ENCODE assay signal across 31 mouse cellular contexts in the genomic region with DNA sequence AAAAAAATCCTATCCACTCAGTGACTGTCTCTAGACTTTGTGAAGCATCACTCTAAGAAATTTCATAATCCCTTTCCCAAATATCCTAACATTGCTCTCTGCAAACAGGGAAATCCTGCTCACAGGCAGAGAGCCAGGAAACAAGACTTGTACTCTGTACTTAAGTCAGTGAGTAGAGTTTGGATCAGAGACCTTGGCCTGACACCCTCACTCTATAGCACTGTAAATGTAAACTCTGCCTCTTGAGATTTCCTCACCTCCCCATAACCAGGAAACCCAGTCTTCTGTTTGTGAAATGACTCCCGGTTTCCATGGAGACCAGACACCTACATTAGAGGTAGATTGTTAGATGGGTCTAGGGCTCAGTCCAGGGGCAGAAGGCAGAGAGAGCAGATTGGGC. TPM values are rescaled to one million over a fixed set of nuclear protein-coding genes. Genes with fewer than 3 reads are reported as not detected.
DNase-seq lines count a peak whose midpoint lies in the region; ATAC-seq and TF ChIP-seq lines count a peak whose summit lies in the region.
"Had no signal": no experiment of that assay in that cellular context is flagged by ENCODE, and none has a peak within 500 bp of the region (broad histone marks: within the 10 kb centered on the region; RNA-seq: fewer than 3 reads in every experiment).

No protein-coding gene starts in this region.

- H3K27me3 ChIP-seq in intestine, embryonic 14.5 days (replicated peaks; ENCODE audit: control insufficient read depth, insufficient read depth, low read length) = no peaks in the 10 kb centered on the region
- H3K27me3 ChIP-seq in lung, embryonic 16.5 days (ENCODE audit: control insufficient read depth, insufficient read depth, low read depth, low read length) = no peaks in the 10 kb centered on the region
- H3K27me3 ChIP-seq in small intestine, adult 2 months (ENCODE audit: control insufficient read depth, insufficient read depth, low read length) = no peaks in the 10 kb centered on the region
- no peaks in the 10 kb centered on the region for H3K27me3 ChIP-seq in midbrain, embryonic 14.5 days (ENCODE audit: control insufficient read depth, insufficient read depth, low read length)
- H3K27me3 ChIP-seq: embryonic facial prominence, embryonic 12.5 days; heart, embryonic 15.5 days; hindbrain, embryonic 12.5 days; midbrain, embryonic 12.5 days; neural tube, embryonic 15.5 days had no signal

- H3K4me1 ChIP-seq in intestine, embryonic 14.5 days (replicated peaks; ENCODE audit: control insufficient read depth, insufficient read depth, low read length) = no peaks in the 10 kb centered on the region
- H3K4me1 ChIP-seq in lung, embryonic 16.5 days (replicated peaks; ENCODE audit: control insufficient read depth, insufficient read depth, low read length) = peaks cover 2% of the 10 kb centered on the region; the same call in 1 of the 2 replicates
- H3K4me1 ChIP-seq in small intestine, adult 2 months (ENCODE audit: control insufficient read depth, insufficient read depth, insufficient read length, low read length) = peaks cover 50% of the 10 kb centered on the region
- H3K4me1 ChIP-seq in midbrain, embryonic 14.5 days (ENCODE audit: control insufficient read depth, insufficient read depth, low read length) = no peaks in the 10 kb centered on the region
- H3K4me1 ChIP-seq: embryonic facial prominence, embryonic 12.5 days; heart, embryonic 15.5 days; hindbrain, embryonic 12.5 days; megakaryocyte, embryonic 14.5 days; midbrain, embryonic 12.5 days; neural tube, embryonic 15.5 days had no signal

- no peaks in the 10 kb centered on the region for H3K36me3 ChIP-seq in intestine, embryonic 14.5 days (ENCODE audit: control insufficient read depth, insufficient read depth, low read length)
- no peaks in the 10 kb centered on the region for H3K36me3 ChIP-seq in lung, embryonic 16.5 days (ENCODE audit: control insufficient read depth, insufficient read depth, low read length)
- H3K36me3 ChIP-seq in small intestine, adult 2 months (ENCODE audit: control insufficient read depth, insufficient read depth, low read length) = no peaks in the 10 kb centered on the region
- H3K36me3 ChIP-seq in midbrain, embryonic 14.5 days (ENCODE audit: control insufficient read depth, insufficient read depth, low read length) = no peaks in the 10 kb centered on the region
- H3K36me3 ChIP-seq: embryonic facial prominence, embryonic 12.5 days; heart, embryonic 10.5 days; heart, embryonic 15.5 days; hindbrain, embryonic 12.5 days; midbrain, embryonic 12.5 days; neural tube, embryonic 15.5 days had no signal

- no peak overlapping the region for H3K27ac ChIP-seq in intestine, embryonic 14.5 days (ENCODE audit: low read depth)
- H3K27ac ChIP-seq in lung, embryonic 16.5 days (ENCODE audit: low read length) = no peak overlapping the region
- peak overlapping the region; percentile 62 for H3K27ac ChIP-seq in small intestine, adult 2 months (ENCODE audit: insufficient read depth, low read depth, low read length)
- H3K27ac ChIP-seq in midbrain, embryonic 14.5 days (replicated peaks; ENCODE audit: low read depth, low read length) = no peak overlapping the region
- H3K27ac ChIP-seq: embryonic facial prominence, embryonic 12.5 days; heart, embryonic 10.5 days; heart, embryonic 15.5 days; hindbrain, embryonic 12.5 days; hindbrain, postnatal 0 days; liver, embryonic 14.5 days; midbrain, embryonic 12.5 days; neural tube, embryonic 15.5 days had no signal

- H3K9me3 ChIP-seq in intestine, embryonic 14.5 days (ENCODE audit: control insufficient read depth, low read length) = no peaks in the 10 kb centered on the region
- H3K9me3 ChIP-seq in lung, embryonic 16.5 days (ENCODE audit: control insufficient read depth, low read length) = no peaks in the 10 kb centered on the region
- H3K9me3 ChIP-seq in midbrain, embryonic 14.5 days (ENCODE audit: control insufficient read depth, low read length) = no peaks in the 10 kb centered on the region
- H3K9me3 ChIP-seq: embryonic facial prominence, embryonic 12.5 days; heart, embryonic 10.5 days; heart, embryonic 15.5 days; hindbrain, embryonic 12.5 days; megakaryocyte, embryonic 14.5 days; midbrain, embryonic 12.5 days; neural tube, embryonic 15.5 days had no signal

- no peak overlapping the region for H3K4me3 ChIP-seq in intestine, embryonic 14.5 days (ENCODE audit: low read depth, low read length)
- no peak overlapping the region for H3K4me3 ChIP-seq in lung, embryonic 16.5 days (ENCODE audit: low read length)
- no peak overlapping the region for H3K4me3 ChIP-seq in small intestine, adult 2 months (ENCODE audit: low read depth, low read length)
- H3K4me3 ChIP-seq in midbrain, embryonic 14.5 days (replicated peaks; ENCODE audit: low read depth, low read length) = no peak overlapping the region
- H3K4me3 ChIP-seq: embryonic facial prominence, embryonic 12.5 days; heart, embryonic 10.5 days; heart, embryonic 15.5 days; hindbrain, embryonic 12.5 days; megakaryocyte, embryonic 14.5 days; midbrain, embryonic 12.5 days; neural tube, embryonic 15.5 days had no signal

- intact Hi-C loops in heart, postnatal 10 days (cut with DNase I) = no loop called here

- no peak overlapping the region for H3K9ac ChIP-seq in intestine, embryonic 14.5 days (ENCODE audit: low read length)
- no peak overlapping the region for H3K9ac ChIP-seq in lung, embryonic 16.5 days (ENCODE audit: low read length)
- no peak overlapping the region for H3K9ac ChIP-seq in midbrain, embryonic 14.5 days (replicated peaks; ENCODE audit: low read length)
- H3K9ac ChIP-seq: embryonic facial prominence, embryonic 12.5 days; heart, embryonic 15.5 days; hindbrain, embryonic 12.5 days; liver, embryonic 14.5 days; midbrain, embryonic 12.5 days; neural tube, embryonic 15.5 days had no signal

- DNase-seq in ZHBTc4 (ENCODE audit: low read depth, low spot score) = peak; percentile 7
- DNase-seq in intestine, embryonic 14.5 days (ENCODE audit: low spot score) = no peak
- DNase-seq in heart, postnatal 10 days = no peak
- no peak for DNase-seq in midbrain, embryonic 14.5 days
- no peak for DNase-seq in cerebellum, adult 8-10 months
- DNase-seq: adrenal gland, postnatal 10 days; cerebellum, adult 11 months; cerebellum, adult 9-11 months; embryo, embryonic 11 days; gastrocnemius, postnatal 25 days; heart, adult 11 months; heart, postnatal 36 days; kidney, adult 2 months; kidney, postnatal 36 days; left cerebral cortex, postnatal 4 days; retina, postnatal 1 day; thymus, postnatal 14 days had no signal

- H3K4me2 ChIP-seq in intestine, embryonic 14.5 days (ENCODE audit: low read length) = no peak overlapping the region
- no peak overlapping the region for H3K4me2 ChIP-seq in lung, embryonic 16.5 days (ENCODE audit: low read depth, low read length)
- no peak overlapping the region for H3K4me2 ChIP-seq in midbrain, embryonic 14.5 days (ENCODE audit: low read length)
- H3K4me2 ChIP-seq: embryonic facial prominence, embryonic 12.5 days; heart, embryonic 15.5 days; hindbrain, embryonic 12.5 days; midbrain, embryonic 12.5 days; neural tube, embryonic 15.5 days had no signal

- 68% methylated on average over 1 of the region's 1 CpGs for whole genome bisulfite sequencing in intestine, embryonic 14.5 days
- 57% methylated on average over 1 of the region's 1 CpGs for WGBS in lung, embryonic 16.5 days
- WGBS in small intestine, adult 2 months = 30% methylated on average over 1 of the region's 1 CpGs
- WGBS in midbrain, embryonic 14.5 days = 96% methylated on average over 1 of the region's 1 CpGs

- 0 out of 2 replicates have a peak, but pooled peaks have one; percentile 42 for ATAC-seq in intestine, embryonic 14.5 days (replicated peaks; ENCODE audit: low FRiP score, low TSS enrichment, low read depth)
- ATAC-seq in lung, embryonic 16.5 days (ENCODE audit: low read depth) = peak; percentile 81
- no peak for ATAC-seq in midbrain, embryonic 14.5 days (ENCODE audit: low FRiP score, low TSS enrichment)
- ATAC-seq: forebrain, embryonic 14.5 days; hindbrain, postnatal 0 days had no signal

- TF ChIP-seq POLR2A in small intestine, adult 2 months (IDR thresholded peaks at IDR 0.05; ENCODE audit: low read depth, low read length) = no peak

- TF ChIP-seq CTCF in small intestine, adult 2 months (IDR thresholded peaks at IDR 0.05; ENCODE audit: extremely low read depth, insufficient read length, insufficient replicate concordance, low read depth, low read length) = no peak

RNA-seq across cellular contexts. Expression of gene Ripk4, which starts 33.3 kb away (rescaled TPM):
- 16.3 and 20.0 TPM in 2 replicates for polyA plus RNA-seq in intestine, embryonic 14.5 days (2014; fragmentation: Nextera tagmentation; extraction: Ambion mirVana)
- polyA plus RNA-seq in lung, embryonic 16.5 days (2015; fragmentation: Nextera tagmentation; extraction: Ambion mirVana) = 18.0 and 18.7 TPM in 2 replicates
- polyA plus RNA-seq in small intestine, adult 2 months (2012; rRNA removed) = 12.5 and 12.6 TPM in 2 replicates
- total RNA-seq in heart, postnatal 10 days (2021) = under 1 TPM; 0.24 to 0.40 TPM
- 0.41 and 0.51 TPM in 2 replicates for polyA plus RNA-seq in midbrain, embryonic 14.5 days (2014; fragmentation: Nextera tagmentation; extraction: Ambion mirVana)
- total RNA-seq: gastrocnemius, adult 18-20 months; gastrocnemius, postnatal 25 days; monocyte, adult 5-6 weeks had no signal
